Mouse (Mus musculus) activated CD4-positive, CD25-positive, alpha-beta regulatory T cell (primary cell): Measurements from ENCODE around the gene Cyp2j6. TPM values are rescaled to one million over a fixed set of nuclear protein-coding genes. Genes with fewer than 3 reads are reported as not detected.

Source experiments
- polyA plus RNA-seq, 2 experiments: library from polyadenylated mRNA; unstranded; fragments of 100-300 nt; shearing (Covaris generic); gene quantifications; one replicate each; pipeline ENCODE4 v1.2.1; 2017

Cyp2j6 gene
- polyA plus RNA-seq: not detected

GRCm38 (mm10) chr4:96553133-96553819, at the start of gene Cyp2j6:
Cyp2j6 (minus strand) TSS chr4:96553661.

GRCm38 (mm10) chr4:96590911-96591790, 37.7 kb upstream of the Cyp2j6 start, which contains the start of gene Cyp2j9:
Cyp2j9 (minus strand) TSS chr4:96591578.

GRCm38 (mm10) chr4:96507286-96507685, 46.2 kb downstream of the Cyp2j6 start, which contains the start of gene Cyp2j8:
Cyp2j8 (minus strand) TSS chr4:96507386.

Other genes with a start within 250 kb of the Cyp2j6 start
- not detected for gene Cyp2j11, start 205.0 kb downstream of the Cyp2j6 start, polyA plus RNA-seq
- gene Cyp2j8, start 46.3 kb downstream of the Cyp2j6 start, polyA plus RNA-seq: not detected
- gene Cyp2j9, start 37.9 kb upstream of the Cyp2j6 start, polyA plus RNA-seq: under 1 TPM in 1 of 2 experiments, not detected in 1; 0.17 TPM
- gene Cyp2j5, start 110.5 kb upstream of the Cyp2j6 start, polyA plus RNA-seq: not detected
- gene Gm12695, start 231.5 kb upstream of the Cyp2j6 start, polyA plus RNA-seq: not detected